Mouse (Mus musculus) G1E (cell line): Measurements from ENCODE around the gene Parp11.

Experiments
- CTCF ChIP-seq: IDR thresholded peaks from 2 replicates; pipeline ENCODE4 v1.5.1; 2012; ENCODE audit warnings: low read depth, low read length, inconsistent platforms, mixed read lengths
- GATA1 ChIP-seq: IDR thresholded peaks from 2 replicates; pipeline ENCODE4 v1.6.1; 2012; ENCODE audit warnings: borderline replicate concordance, low read length, inconsistent platforms, mixed read lengths
- TAL1 ChIP-seq: conservative IDR thresholded peaks from 2 replicates; pipeline ENCODE4 v1.6.1; 2012; ENCODE audit warnings: low read depth, low read length, inconsistent platforms, mixed read lengths

DNA sequence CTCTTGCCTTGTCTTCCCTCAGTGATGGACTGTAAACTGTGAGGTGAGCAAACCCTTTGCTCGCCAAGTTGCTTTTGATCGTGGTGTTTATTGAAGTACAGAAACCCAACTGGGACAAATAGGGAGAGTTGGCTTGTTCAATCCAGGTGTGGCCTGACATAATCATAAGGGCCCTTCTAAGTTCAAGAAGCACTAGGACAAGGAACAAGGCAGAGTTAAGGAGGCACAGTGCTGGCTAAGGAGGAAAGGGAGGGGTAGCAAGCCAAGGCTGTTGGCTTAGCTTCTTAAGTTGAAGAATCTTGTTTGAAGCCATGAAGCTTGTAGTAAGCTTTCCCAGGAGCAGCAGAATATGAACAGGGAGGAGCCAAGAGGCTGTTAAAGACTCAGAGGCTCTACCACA lies 13.1 kb downstream of the Parp11 start:
- no peak for TF ChIP-seq CTCF
- TF ChIP-seq GATA1, result no peak
- TF ChIP-seq TAL1, result no peak
